Mouse (Mus musculus): ENCODE measurements at regions not wholly inside any gene's neighbourhood (a gene's known extent, or its start where the extent isn't known, plus 50 kb on each side); places are given as distances from the start of the nearest gene placed in this dataset.

DNA sequence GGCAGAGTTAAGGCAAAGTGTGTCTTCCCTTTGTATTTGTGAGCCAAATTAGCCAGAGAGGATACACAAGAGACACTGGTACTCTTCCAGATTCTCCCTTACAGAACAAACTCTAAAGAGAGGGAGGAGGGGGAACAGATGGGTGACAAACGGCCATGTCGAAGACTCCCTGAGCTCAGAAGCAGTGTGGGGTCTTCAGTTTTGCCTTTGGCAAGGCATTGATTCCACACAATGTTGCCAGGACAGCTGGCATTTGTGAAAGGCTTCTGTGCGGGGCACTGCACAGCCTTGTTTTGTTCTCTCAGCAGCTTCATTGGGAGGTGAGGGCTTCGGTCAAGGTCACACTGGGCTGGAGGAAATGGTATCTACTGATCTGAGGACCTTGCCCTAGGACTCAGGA, 253.9 kb downstream of the Sipa1l2 start:
- TF ChIP-seq TAL1 (conservative IDR thresholded peaks at IDR 0.05; ENCODE audit: low read depth, low read length): no peak
- TF ChIP-seq POLR2AphosphoS5 (IDR thresholded peaks at IDR 0.05; ENCODE audit: insufficient replicate concordance, low read depth, low read length): no peak
- no peak for TF ChIP-seq CTCF (IDR thresholded peaks at IDR 0.05; ENCODE audit: low read depth, low read length)

All from G1E (cell line).